Mouse (Mus musculus) forebrain, postnatal 0 days (tissue): ENCODE data around the gene Sgpp2. TPM values are rescaled to one million over a fixed set of nuclear protein-coding genes. Genes with fewer than 3 reads are reported as not detected.
A peak's percentile ranks its signal among the peaks of the same experiment; 100 is the strongest.

Experiments
- ATAC-seq: fragments of 200-750 bp; cut with Nextera tagmentation; 2 replicates; pipeline ENCODE4 v1.8.0; 2017; ENCODE audit warnings: mild to moderate bottlenecking, moderate library complexity
- DNase-seq: peaks from one replicate; pipeline ENCODE4 v3.0.0-alpha.2; 2015
- H3K27ac ChIP-seq: fragments of 300-500 bp; sonication (generic); 2 replicates; pipeline ENCODE4 v1.5.1; 2014; ENCODE audit warnings: low read depth, mild to moderate bottlenecking, antibody characterized with exemption, low read length, moderate library complexity, mixed read lengths
- H3K27me3 ChIP-seq: fragments of 300-500 bp; sonication (generic); 2 replicates; pipeline ENCODE4 v1.6.1; 2014; ENCODE audit warnings: mild to moderate bottlenecking, low read length, mixed read lengths; ENCODE audit not compliant: insufficient read depth
- H3K36me3 ChIP-seq: fragments of 300-500 bp; sonication (generic); 2 replicates; pipeline ENCODE4 v1.6.1; 2014; ENCODE audit warnings: mild to moderate bottlenecking, moderate library complexity; ENCODE audit not compliant: insufficient read depth
- H3K4me1 ChIP-seq: fragments of 300-500 bp; sonication (generic); 2 replicates; pipeline ENCODE4 v1.6.1; 2014; ENCODE audit warnings: antibody characterized with exemption; ENCODE audit not compliant: insufficient read depth
- H3K4me2 ChIP-seq: fragments of 300-500 bp; sonication (generic); 2 replicates; pipeline ENCODE4 v1.6.1; 2014; ENCODE audit warnings: low read depth, mild to moderate bottlenecking, moderate library complexity
- H3K4me3 ChIP-seq: fragments of 300-500 bp; sonication (generic); 2 replicates; pipeline ENCODE4 v1.5.1; 2014; ENCODE audit warnings: low read depth, low read length, mixed read lengths
- H3K9ac ChIP-seq: fragments of 300-500 bp; sonication (generic); 2 replicates; pipeline ENCODE4 v1.6.1; 2014; ENCODE audit warnings: mild to moderate bottlenecking
- H3K9me3 ChIP-seq: fragments of 300-500 bp; sonication (generic); 2 replicates; pipeline ENCODE4 v1.6.1; 2016; ENCODE audit warnings: low read length
- CTCF ChIP-seq: sonication (generic); IDR thresholded peaks from 2 replicates; pipeline ENCODE4 v1.5.1; 2016; ENCODE audit warnings: antibody characterized with exemption, control low read depth, low read depth
- WGBS: fragments of 180-500 bp; shearing (Covaris S2); extraction: QIAGEN DNeasy Blood & Tissue Kit; methylation state at CpG from one replicate; pipeline ENCODE4 v1.1.7; 2014; 5-methylcytosine and 5-hydroxymethylcytosine counted together
- polyA plus RNA-seq: library from polyadenylated mRNA; unstranded; fragments of >200 nt; fragmentation: Nextera tagmentation; extraction: Ambion mirVana; gene quantifications from 2 replicates; pipeline ENCODE4 v1.2.1, GENCODE M21; 2015
- total RNA-seq: library from RNA; depleted of rRNA; stranded (reverse); fragments of >200 nt; gene quantifications from 2 replicates; pipeline ENCODE4 v1.2.3, GENCODE M21; 2014

Gene Sgpp2
- total and polyA plus RNA-seq, 2 experiments from 2014 or later: 0.67 to 0.84 TPM

GRCm38 (mm10) chr1:78337726-78338125 lies 27.6 kb downstream of the Sgpp2 start:
- DNase-seq: no peak
- Histone ChIP-seq H3K27ac (no peak overlapping the region), H3K4me1 (no peaks in the 10 kb centered on the region), H3K27me3 (no peaks in the 10 kb centered on the region), H3K36me3 (no peaks in the 10 kb centered on the region), H3K9me3 (no peaks in the 10 kb centered on the region), H3K4me2 (no peak overlapping the region), H3K9ac (no peak overlapping the region), H3K4me3 (no peak overlapping the region)
- ATAC-seq: no peak
- WGBS: 74% methylated on average over 7 of the region's 7 CpGs
- TF ChIP-seq CTCF: no peak

DNA sequence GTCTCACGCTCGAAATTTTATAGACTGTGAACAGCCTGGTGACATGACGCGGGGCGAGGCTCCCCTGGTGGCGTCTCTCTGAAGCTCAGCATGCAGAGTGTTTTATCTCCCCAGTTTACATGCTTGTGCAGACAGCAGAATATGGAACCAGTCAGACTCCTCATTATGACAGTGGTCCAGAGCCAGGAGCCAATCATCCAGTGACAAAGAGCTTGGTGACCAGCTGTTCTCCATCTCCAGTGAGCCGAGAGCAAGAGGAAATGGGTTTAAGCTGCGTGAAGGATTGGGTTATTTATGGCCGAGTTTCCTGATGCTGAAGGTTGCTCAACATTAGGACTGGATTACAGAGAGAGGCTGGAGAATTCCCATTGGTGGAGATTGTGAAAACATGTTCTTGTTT lies 28.1 kb downstream of the Sgpp2 start:
- WGBS: 31% methylated on average over 9 of the region's 9 CpGs
- TF ChIP-seq CTCF: peak; percentile 58

GRCm38 (mm10) chr1:78339941-78340340 lies 29.8 kb downstream of the Sgpp2 start:
- H3K27ac ChIP-seq: no peak overlapping the region
- TF ChIP-seq CTCF: no peak
- 83% methylated on average over 5 of the region's 5 CpGs for WGBS
- no peaks in the 10 kb centered on the region for H3K9me3 ChIP-seq
- no peaks in the 10 kb centered on the region for H3K4me1 ChIP-seq
- no peaks in the 10 kb centered on the region for H3K27me3 ChIP-seq
- no peak overlapping the region for H3K9ac ChIP-seq
- no peak for ATAC-seq
- no peaks in the 10 kb centered on the region for H3K36me3 ChIP-seq
- DNase-seq: no peak
- H3K4me2 ChIP-seq: no peak overlapping the region
- no peak overlapping the region for H3K4me3 ChIP-seq

More for the DNA sequence above, 28.1 kb downstream of the Sgpp2 start:
- ATAC-seq (peak; percentile 93), DNase-seq (peak; percentile 43)
- Histone ChIP-seq H3K9me3 (no peaks in the 10 kb centered on the region), H3K4me3 (no peak overlapping the region), H3K36me3 (no peaks in the 10 kb centered on the region), H3K27ac (no peak overlapping the region), H3K27me3 (no peaks in the 10 kb centered on the region), H3K4me1 (no peaks in the 10 kb centered on the region), H3K9ac (no peak overlapping the region), H3K4me2 (no peak overlapping the region)

GRCm38 (mm10) chr1:78340584-78340983 lies 30.4 kb downstream of the Sgpp2 start:
- ATAC-seq: no peak
- TF ChIP-seq CTCF: no peak
- 69% methylated on average over 5 of the region's 5 CpGs for WGBS
- H3K27ac ChIP-seq: no peak overlapping the region
- no peaks in the 10 kb centered on the region for H3K9me3 ChIP-seq
- no peak overlapping the region for H3K4me2 ChIP-seq
- H3K4me3 ChIP-seq: no peak overlapping the region
- no peaks in the 10 kb centered on the region for H3K36me3 ChIP-seq
- DNase-seq: no peak
- no peaks in the 10 kb centered on the region for H3K4me1 ChIP-seq
- no peaks in the 10 kb centered on the region for H3K27me3 ChIP-seq
- no peak overlapping the region for H3K9ac ChIP-seq

DNA sequence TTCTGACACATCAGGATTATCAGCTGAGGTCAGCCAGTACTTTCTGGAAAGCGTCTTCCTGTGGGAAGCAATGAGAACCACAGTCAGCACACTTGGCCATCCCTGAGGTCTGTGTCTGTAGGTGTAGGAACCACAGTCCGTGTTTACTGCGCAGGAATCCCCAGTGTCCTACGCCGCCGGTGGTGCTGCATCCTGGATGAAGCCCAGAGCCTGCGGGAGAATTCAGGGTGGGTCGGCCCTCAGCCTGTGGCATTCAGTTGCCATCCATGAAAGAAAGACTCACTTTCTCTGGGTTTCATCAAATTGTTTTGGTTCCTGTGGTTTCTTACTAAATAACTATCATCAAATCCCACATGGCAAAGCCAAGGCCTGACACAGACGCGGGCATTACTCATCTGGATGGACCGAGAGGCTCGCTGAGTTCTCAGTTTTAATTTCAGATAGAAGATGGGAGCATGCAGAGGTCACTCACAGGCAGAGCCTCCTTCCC lies 37.2 kb downstream of the Sgpp2 start:
- no peak overlapping the region for H3K27ac ChIP-seq
- no peaks in the 10 kb centered on the region for H3K27me3 ChIP-seq
- H3K4me1 ChIP-seq: no peaks in the 10 kb centered on the region
- DNase-seq (no peak), ATAC-seq (no peak)
- no peak overlapping the region for H3K4me3 ChIP-seq
- H3K36me3 ChIP-seq: no peaks in the 10 kb centered on the region
- no peak for TF ChIP-seq CTCF
- 91% methylated on average over 12 of the region's 12 CpGs for WGBS
- no peak overlapping the region for H3K9ac ChIP-seq
- no peak overlapping the region for H3K4me2 ChIP-seq
- H3K9me3 ChIP-seq: no peaks in the 10 kb centered on the region

- no peaks in the 10 kb centered on the region for H3K4me1 ChIP-seq
- 61% methylated on average over 1 of the region's 1 CpGs for WGBS
- H3K27ac ChIP-seq: no peak overlapping the region
- ATAC-seq (no peak), DNase-seq (no peak)
- no peaks in the 10 kb centered on the region for H3K36me3 ChIP-seq
- no peaks in the 10 kb centered on the region for H3K9me3 ChIP-seq
- no peak overlapping the region for H3K9ac ChIP-seq
- no peaks in the 10 kb centered on the region for H3K27me3 ChIP-seq
- TF ChIP-seq CTCF: no peak
- H3K4me2 ChIP-seq: no peak overlapping the region
- no peak overlapping the region for H3K4me3 ChIP-seq
Observed at GRCm38 (mm10) chr1:78349219-78349618, 39.1 kb downstream of the Sgpp2 start.

DNA sequence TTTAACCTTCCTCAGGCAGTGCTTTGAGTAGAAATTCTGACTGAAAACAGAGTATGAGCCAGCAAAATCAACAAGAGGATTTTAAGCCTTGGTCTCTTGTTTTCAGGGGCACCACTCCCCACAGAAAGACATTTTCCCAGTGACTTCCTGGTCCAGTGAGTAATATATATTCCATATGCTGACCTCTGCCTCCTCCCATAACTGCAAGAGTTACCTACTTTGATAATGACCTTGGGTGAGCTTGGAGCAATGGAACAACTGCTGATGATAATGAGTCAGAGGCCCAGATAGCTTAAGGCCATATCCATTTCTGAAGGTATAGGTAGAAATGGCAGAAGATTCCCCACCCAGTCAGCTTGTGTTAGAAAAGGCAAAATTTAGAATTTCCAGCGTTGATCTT lies 43.1 kb downstream of the Sgpp2 start:
- no peak overlapping the region for H3K9ac ChIP-seq
- WGBS: 89% methylated on average over 1 of the region's 1 CpGs
- no peaks in the 10 kb centered on the region; the same call in 1 of the 2 replicates for H3K27me3 ChIP-seq
- no peaks in the 10 kb centered on the region for H3K36me3 ChIP-seq
- no peaks in the 10 kb centered on the region for H3K9me3 ChIP-seq
- no peak overlapping the region for H3K27ac ChIP-seq
- no peak for TF ChIP-seq CTCF
- DNase-seq (no peak), ATAC-seq (no peak)
- H3K4me1 ChIP-seq: no peaks in the 10 kb centered on the region
- H3K4me3 ChIP-seq: no peak overlapping the region
- no peak overlapping the region for H3K4me2 ChIP-seq
